Mouse (Mus musculus): Measurements from ENCODE around the gene Clic6. TPM values are rescaled to one million over a fixed set of nuclear protein-coding genes. Genes with fewer than 3 reads are reported as not detected.
"Not testable (repeated sequence)": the region's sequence is repeated elsewhere in the genome, so short reads cannot be mapped to it uniquely, and the experiment has no call there.

Gene Clic6
- total and polyA plus RNA-seq, 2 experiments from 2014 or later, result 0.70 to 3.5 TPM

GRCm38 (mm10) chr16:92503105-92503504 is 17.6 kb downstream of the Clic6 start:
- no peak for TF ChIP-seq CTCF (IDR thresholded peaks at IDR 0.05)
- Histone ChIP-seq H3K36me3 (ENCODE audit: insufficient read depth, low read length) (no peaks in the 10 kb centered on the region), H3K4me2 (ENCODE audit: low read depth, low read length, poor library complexity, severe bottlenecking) (no peak overlapping the region), H3K4me3 (ENCODE audit: low read depth, low read length) (no peak overlapping the region), H3K9ac (replicated peaks; ENCODE audit: low read length, poor library complexity, severe bottlenecking) (no peak overlapping the region), H3K27me3 (ENCODE audit: insufficient read depth, low read length) (peaks cover 13% of the 10 kb centered on the region), H3K4me1 (ENCODE audit: insufficient read depth, low read length) (no peaks in the 10 kb centered on the region), H3K27ac (ENCODE audit: low read depth, low read length) (no peak overlapping the region), H3K9me3 (ENCODE audit: low read length) (no peaks in the 10 kb centered on the region)
- DNase-seq (ENCODE audit: low spot score) (no peak), ATAC-seq (ENCODE audit: low FRiP score) (no peak)
- WGBS, result 72% methylated on average over 5 of the region's 5 CpGs

GRCm38 (mm10) chr16:92507573-92507972 is 22.0 kb downstream of the Clic6 start:
- H3K27ac ChIP-seq (ENCODE audit: low read depth, low read length), result no peak overlapping the region

GRCm38 (mm10) chr16:92510835-92511772 is 25.6 kb downstream of the Clic6 start:
- 41% methylated on average over 13 of the region's 13 CpGs for WGBS
- Histone ChIP-seq H3K9me3 (ENCODE audit: low read length) (no peaks in the 10 kb centered on the region), H3K4me1 (ENCODE audit: insufficient read depth, low read length) (no peaks in the 10 kb centered on the region), H3K27ac (ENCODE audit: low read depth, low read length) (no peak overlapping the region), H3K9ac (replicated peaks; ENCODE audit: low read length, poor library complexity, severe bottlenecking) (no peak overlapping the region), H3K36me3 (ENCODE audit: insufficient read depth, low read length) (no peaks in the 10 kb centered on the region), H3K4me3 (ENCODE audit: low read depth, low read length) (no peak overlapping the region), H3K4me2 (ENCODE audit: low read depth, low read length, poor library complexity, severe bottlenecking) (no peak overlapping the region), H3K27me3 (ENCODE audit: insufficient read depth, low read length) (no peaks in the 10 kb centered on the region)
- ATAC-seq (ENCODE audit: low FRiP score) (no peak), DNase-seq (ENCODE audit: low spot score) (peak; percentile 71)
- TF ChIP-seq CTCF (IDR thresholded peaks at IDR 0.05), result no peak

More at GRCm38 (mm10) chr16:92507573-92507972, 22.0 kb downstream of the Clic6 start:
- ATAC-seq (ENCODE audit: low FRiP score), result no peak
- H3K4me2 ChIP-seq (ENCODE audit: low read depth, low read length, poor library complexity, severe bottlenecking), result no peak overlapping the region
- H3K27me3 ChIP-seq (ENCODE audit: insufficient read depth, low read length), result no peaks in the 10 kb centered on the region
- no peak for DNase-seq (ENCODE audit: low spot score)
- no peak for TF ChIP-seq CTCF (IDR thresholded peaks at IDR 0.05)
- H3K9me3 ChIP-seq (ENCODE audit: low read length), result no peaks in the 10 kb centered on the region
- H3K4me3 ChIP-seq (ENCODE audit: low read depth, low read length), result no peak overlapping the region
- no peak overlapping the region for H3K9ac ChIP-seq (replicated peaks; ENCODE audit: low read length, poor library complexity, severe bottlenecking)
- H3K4me1 ChIP-seq (ENCODE audit: insufficient read depth, low read length), result no peaks in the 10 kb centered on the region
- no peaks in the 10 kb centered on the region for H3K36me3 ChIP-seq (ENCODE audit: insufficient read depth, low read length)
- WGBS, result 92% methylated on average over 4 of the region's 4 CpGs

- H3K9me3 ChIP-seq (ENCODE audit: low read length), result no peaks in the 10 kb centered on the region
- H3K4me1 ChIP-seq (ENCODE audit: insufficient read depth, low read length), result no peaks in the 10 kb centered on the region
- WGBS, result 61% methylated on average over 5 of the region's 5 CpGs
- peak; percentile 65 for DNase-seq (ENCODE audit: low spot score)
- no peak for ATAC-seq (ENCODE audit: low FRiP score)
- no peak overlapping the region for H3K9ac ChIP-seq (replicated peaks; ENCODE audit: low read length, poor library complexity, severe bottlenecking)
- H3K27ac ChIP-seq (ENCODE audit: low read depth, low read length), result no peak overlapping the region
- TF ChIP-seq CTCF (IDR thresholded peaks at IDR 0.05), result peak; percentile 60
- H3K4me2 ChIP-seq (ENCODE audit: low read depth, low read length, poor library complexity, severe bottlenecking), result no peak overlapping the region
- H3K4me3 ChIP-seq (ENCODE audit: low read depth, low read length), result no peak overlapping the region
- no peaks in the 10 kb centered on the region for H3K36me3 ChIP-seq (ENCODE audit: insufficient read depth, low read length)
- no peaks in the 10 kb centered on the region for H3K27me3 ChIP-seq (ENCODE audit: insufficient read depth, low read length)
These were observed 26.3 kb downstream of the Clic6 start for GRCm38 (mm10) chr16:92511773-92512391.

- H3K36me3 ChIP-seq (ENCODE audit: insufficient read depth, low read length); H3K4me3 ChIP-seq (ENCODE audit: low read depth, low read length); H3K4me1 ChIP-seq (ENCODE audit: insufficient read depth, low read length); ATAC-seq (ENCODE audit: low FRiP score); DNase-seq (ENCODE audit: low spot score); H3K9me3 ChIP-seq (ENCODE audit: low read length); H3K9ac ChIP-seq (replicated peaks; ENCODE audit: low read length, poor library complexity, severe bottlenecking); H3K27me3 ChIP-seq (ENCODE audit: insufficient read depth, low read length); H3K27ac ChIP-seq (ENCODE audit: low read depth, low read length); H3K4me2 ChIP-seq (ENCODE audit: low read depth, low read length, poor library complexity, severe bottlenecking): not testable (repeated sequence)
- WGBS, result 77% methylated on average over 7 of the region's 9 CpGs
These were observed 29.4 kb downstream of the Clic6 start for GRCm38 (mm10) chr16:92514896-92515295.

GRCm38 (mm10) chr16:92516139-92516538 is 30.6 kb downstream of the Clic6 start:
- Histone ChIP-seq H3K4me1 (ENCODE audit: insufficient read depth, low read length) (no peaks in the 10 kb centered on the region), H3K27me3 (ENCODE audit: insufficient read depth, low read length) (no peaks in the 10 kb centered on the region), H3K4me2 (ENCODE audit: low read depth, low read length, poor library complexity, severe bottlenecking) (no peak overlapping the region), H3K9me3 (ENCODE audit: low read length) (no peaks in the 10 kb centered on the region), H3K4me3 (ENCODE audit: low read depth, low read length) (no peak overlapping the region), H3K36me3 (ENCODE audit: insufficient read depth, low read length) (no peaks in the 10 kb centered on the region), H3K27ac (ENCODE audit: low read depth, low read length) (no peak overlapping the region), H3K9ac (replicated peaks; ENCODE audit: low read length, poor library complexity, severe bottlenecking) (no peak overlapping the region)
- no peak for TF ChIP-seq CTCF (IDR thresholded peaks at IDR 0.05)
- WGBS, result 88% methylated on average over 9 of the region's 9 CpGs
- ATAC-seq (ENCODE audit: low FRiP score) (no peak), DNase-seq (ENCODE audit: low spot score) (peak; percentile 57)

Measured in midbrain, postnatal 0 days (tissue).